Mouse (Mus musculus): ENCODE results near the gene Coq5.
"Not testable (repeated sequence)": the region's sequence is repeated elsewhere in the genome, so short reads cannot be mapped to it uniquely, and the experiment has no call there.

The Coq5 gene

GRCm38 (mm10) chr5:115302190-115302589 lies 22.7 kb downstream of the Coq5 start:
- DNase-seq (ENCODE audit: low read depth, low spot score), result not testable (repeated sequence)

GRCm38 (mm10) chr5:115312354-115312753 lies 32.9 kb downstream of the Coq5 start:
- DNase-seq (ENCODE audit: low read depth, low spot score), result no peak

DNA sequence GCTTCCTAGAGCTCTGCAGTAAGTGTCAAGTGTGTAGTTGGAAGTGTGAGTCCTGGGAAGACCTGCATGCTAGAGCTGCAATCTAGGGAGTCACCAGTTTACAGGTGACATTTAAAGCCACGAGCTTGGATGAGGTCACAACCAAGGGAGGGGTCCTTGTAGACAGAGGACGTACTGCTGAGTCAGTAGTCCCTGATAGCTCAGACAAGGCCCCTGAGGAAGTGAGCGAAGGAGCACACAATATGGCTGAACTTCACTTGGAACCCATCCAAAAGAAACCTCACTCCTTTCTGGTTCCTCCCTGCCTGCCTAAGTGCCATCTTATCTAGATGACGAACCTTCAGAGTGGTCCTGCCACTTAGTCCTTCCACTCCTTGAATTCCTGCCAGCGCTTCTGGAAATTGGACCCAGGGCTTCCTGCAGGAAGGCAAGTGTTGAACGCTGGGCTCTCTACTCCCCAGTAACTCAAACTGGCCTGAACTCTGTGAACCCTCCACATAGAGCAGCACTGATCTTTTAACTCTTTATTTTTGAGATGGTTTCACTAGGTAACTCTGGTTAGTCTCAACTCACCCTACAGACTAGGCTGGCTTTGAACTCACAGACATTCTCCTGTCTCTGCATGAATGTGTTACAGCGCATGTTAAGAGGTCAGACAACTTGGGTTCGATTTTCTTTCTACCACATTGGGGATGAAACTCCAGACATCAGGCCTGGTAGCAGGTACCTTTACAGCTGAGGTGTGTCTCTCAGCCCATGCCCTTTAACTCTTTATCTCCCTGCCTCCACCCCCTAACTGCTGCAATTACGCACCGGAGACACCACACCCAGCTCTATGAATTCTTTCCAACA lies 33.6 kb downstream of the Coq5 start:
- no peak for DNase-seq (ENCODE audit: low read depth, low spot score)

GRCm38 (mm10) chr5:115313668-115313943 lies 34.1 kb downstream of the Coq5 start:
- DNase-seq (ENCODE audit: low read depth, low spot score), result no peak

- DNase-seq (ENCODE audit: low read depth, low spot score), result no peak
Measured at GRCm38 (mm10) chr5:115316968-115317644, 37.6 kb downstream of the Coq5 start.

DNA sequence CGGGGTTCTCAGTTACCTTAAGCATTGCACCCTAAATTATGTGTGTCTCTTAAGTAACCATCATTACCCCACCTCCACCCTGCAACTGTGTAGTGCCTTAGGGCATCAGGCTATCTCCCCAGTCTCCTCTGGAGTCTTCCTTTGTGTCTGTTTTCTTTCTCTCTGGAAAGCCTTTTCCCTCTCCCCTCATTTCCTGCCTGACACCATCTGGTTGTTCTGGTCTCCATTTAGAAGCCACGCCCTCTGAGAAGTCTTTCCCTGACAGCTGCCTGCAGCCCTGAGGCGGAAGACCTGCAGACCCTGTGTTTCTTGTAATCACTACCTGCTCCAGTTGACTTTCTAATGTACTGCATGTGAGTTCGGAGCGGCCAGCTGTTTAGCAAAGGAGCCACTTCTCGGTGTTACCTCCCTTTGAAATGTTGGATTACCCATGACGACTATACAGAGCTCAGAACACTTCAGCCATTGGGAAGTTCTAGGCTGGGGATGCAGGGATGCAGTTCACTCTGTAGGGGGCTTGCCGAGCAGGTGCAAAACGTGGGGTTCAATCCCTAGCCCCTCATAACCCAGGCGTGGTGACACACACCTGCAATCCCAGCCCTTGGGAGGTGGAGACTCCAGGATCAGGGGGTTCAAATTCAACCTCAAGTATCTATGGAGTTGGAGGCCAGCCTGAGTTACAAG lies 38.3 kb downstream of the Coq5 start:
- no peak for DNase-seq (ENCODE audit: low read depth, low spot score)

DNA sequence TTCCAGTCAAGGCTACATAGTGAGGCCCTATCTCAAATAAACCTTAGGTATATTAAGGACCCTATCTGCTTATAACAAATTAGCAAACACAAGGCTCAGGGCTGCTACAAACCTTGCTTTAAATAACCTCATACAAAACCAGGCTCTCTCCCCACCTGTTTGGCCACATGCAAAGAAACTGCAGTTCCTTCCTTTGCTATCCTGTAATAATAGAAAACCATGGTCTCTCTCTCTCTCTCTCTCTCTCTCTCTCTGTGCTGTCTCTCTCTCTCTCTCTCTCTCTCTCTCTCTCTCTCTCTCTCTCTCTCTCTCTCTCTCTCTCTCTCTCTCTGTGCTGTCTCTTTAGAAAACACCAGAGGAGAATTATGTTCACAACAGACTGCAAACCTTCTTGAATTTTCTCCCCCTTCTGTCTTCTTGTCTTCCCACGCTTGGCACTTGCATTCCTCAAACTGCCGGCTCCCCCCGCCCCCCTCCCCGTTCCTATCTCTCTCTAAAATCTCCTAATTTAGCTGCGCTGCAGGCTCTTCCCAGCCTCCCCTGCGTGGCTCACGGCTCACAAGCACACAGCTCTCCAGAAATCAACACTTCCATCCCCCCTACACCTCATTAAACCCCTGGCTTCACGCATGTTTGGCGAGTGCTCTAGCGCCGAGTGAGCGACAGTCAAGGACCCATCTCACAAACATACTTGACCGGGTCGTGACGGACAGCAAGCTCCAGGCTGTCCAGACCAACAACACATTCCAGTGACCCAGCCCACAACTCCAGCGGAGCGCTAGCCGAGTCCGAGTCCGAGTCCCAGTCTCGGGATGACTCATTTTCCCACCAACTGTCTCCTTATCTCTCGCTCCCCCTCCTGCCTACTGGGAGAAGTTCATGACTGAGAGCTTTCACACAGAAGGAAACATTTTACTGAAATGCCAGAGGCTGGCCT lies 39.8 kb downstream of the Coq5 start:
- no peak for DNase-seq (ENCODE audit: low read depth, low spot score)

GRCm38 (mm10) chr5:115326256-115326831 lies 46.9 kb downstream of the Coq5 start:
- DNase-seq (ENCODE audit: low read depth, low spot score), result no peak

DNA sequence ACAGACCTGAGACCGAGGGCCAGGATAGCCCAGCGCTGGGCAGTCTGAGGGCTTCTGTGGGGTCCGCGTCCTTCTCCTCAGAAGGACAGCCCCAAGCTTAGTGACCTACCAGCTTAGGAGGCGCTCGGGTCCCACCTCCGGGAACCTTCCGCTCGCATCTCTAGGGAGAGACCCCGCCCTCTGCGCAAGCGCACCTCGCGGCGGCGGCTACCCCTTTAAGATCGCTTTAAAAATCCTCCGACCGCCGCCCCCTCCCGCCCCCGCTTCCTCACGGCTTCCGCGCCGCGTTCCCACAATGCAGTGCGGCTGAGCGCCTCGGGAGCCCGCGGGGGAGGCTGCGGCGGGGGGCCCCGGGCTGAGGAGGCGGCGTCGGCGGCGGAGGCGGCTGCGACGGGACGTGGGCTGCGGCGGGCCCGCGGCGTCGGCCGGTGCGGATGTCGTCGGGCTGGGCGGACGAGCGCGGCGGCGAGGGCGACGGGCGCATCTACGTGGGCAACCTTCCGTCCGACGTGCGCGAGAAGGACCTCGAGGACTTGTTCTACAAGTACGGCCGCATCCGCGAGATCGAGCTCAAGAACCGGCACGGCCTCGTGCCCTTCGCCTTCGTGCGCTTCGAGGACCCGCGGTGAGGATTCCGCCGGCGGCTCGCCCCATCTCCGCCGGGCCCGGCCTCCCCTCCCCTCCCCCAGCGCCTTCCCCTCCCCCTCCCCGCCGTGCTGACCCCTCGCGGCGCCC lies 47.6 kb downstream of the Coq5 start, which contains the start of gene Srsf9:
TSS of gene Srsf9 (plus strand) at position 303 of the 735 bp plus-strand sequence.
- peak; percentile 96 for DNase-seq (ENCODE audit: low read depth, low spot score)

- peak; percentile 57 for DNase-seq (ENCODE audit: low read depth, low spot score)
Measured at GRCm38 (mm10) chr5:115327610-115328548, 48.4 kb downstream of the Coq5 start.

DNA sequence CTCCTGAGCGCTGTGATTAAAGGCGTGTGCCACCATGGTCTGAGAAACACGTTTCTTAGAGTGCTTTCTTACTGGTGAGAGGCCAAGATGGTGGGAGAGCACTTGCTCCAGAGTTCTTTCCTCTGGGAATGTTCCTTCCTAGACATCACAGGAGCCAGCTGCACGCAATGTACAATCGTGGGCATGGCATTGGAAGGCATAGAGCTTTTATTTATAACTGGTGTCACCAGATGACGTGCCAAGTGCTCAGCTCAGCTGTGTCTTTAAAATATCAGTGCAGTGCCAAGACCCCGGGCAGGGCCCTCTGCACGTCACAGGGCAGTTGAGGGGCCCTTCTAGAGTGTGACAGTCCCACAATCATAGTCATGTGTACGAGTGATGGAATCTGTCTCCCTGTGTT lies 51.5 kb downstream of the Coq5 start:
- DNase-seq (ENCODE audit: low read depth, low spot score), result no peak

DNA sequence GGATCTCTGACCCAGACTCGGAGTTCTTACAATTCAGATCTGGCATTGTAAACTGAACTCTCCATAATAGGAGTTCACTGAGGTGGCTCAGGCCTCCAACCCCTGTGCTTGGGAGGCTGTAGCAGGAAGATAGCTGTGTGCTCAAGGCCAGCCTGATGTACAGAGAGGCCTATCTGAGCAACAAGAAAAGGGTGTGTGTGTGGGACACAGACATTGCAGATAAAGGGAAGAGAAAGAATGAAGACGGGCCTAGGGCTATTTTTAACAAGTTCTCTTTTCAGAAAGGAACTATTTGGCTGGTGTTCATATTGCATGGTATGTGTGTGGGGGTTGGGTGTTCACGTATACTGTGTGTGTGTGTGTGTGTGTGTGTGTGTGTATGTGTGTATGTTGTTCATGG lies 54.2 kb downstream of the Coq5 start:
- peak; percentile 53 for DNase-seq (ENCODE audit: low read depth, low spot score)

DNA sequence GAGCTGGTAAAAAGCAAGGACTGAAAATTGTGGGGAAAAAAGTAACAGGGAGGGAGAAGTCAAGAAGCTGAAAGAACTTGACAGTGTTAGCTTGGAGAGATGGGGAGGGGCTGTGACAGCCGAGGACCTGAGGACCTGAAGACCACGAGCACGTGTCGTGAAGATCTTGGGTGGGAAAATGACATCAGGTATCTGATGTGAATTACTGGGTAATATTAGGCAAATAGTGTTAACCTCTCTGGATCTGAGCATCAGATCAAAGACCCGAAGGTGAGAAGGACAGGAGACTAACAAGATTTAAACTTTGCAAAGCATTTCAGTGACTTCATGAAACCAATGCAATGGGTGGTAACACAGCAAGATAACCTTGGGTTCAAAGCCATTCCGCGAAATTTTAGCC lies 60.5 kb downstream of the Coq5 start:
- DNase-seq (ENCODE audit: low read depth, low spot score), result no peak

DNA sequence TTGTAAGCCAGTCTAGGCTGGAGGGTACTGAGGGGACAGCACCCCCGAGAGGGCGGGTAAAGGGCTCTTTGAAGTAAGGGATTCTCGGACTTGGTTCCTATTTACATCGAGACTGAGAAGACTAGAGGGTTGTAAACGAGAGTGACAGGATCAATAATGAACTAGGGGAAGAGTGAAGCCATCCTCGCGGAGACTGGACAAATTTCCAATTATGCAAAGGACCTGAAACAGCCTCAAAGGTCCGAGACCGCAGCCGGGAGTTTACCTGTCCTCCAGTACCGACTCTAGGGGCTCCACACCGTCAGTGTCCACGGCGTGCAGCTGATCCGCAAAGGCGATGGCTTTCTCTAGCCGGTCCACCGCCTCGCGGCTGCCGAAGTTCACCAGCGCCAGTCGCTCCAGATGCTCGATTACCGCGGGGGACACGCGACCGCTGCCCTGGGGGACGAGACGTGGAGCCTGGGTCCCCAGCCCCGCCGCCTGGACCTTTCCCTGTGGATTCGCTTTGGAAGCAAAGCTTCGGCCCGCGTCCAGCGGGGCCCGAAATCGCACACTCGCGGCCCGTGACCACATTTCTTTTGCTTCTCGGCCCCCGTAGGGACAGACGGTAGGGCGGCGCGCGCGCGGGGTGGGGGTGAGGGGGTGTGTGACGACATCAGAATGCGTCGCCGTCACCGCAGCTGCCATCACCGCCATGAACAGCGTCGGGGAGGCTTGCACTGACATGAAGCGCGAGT lies 61.3 kb downstream of the Coq5 start, which contains the start of the genes Gatc and Triap1:
TSS of gene Gatc (minus strand) at position 602 of the 737 bp plus-strand sequence.
TSS of gene Triap1 (plus strand) at position 649 of the 737 bp plus-strand sequence.
- DNase-seq (ENCODE audit: low read depth, low spot score), result peak; percentile 94

- DNase-seq (ENCODE audit: low read depth, low spot score), result no peak
Measured at GRCm38 (mm10) chr5:115341314-115342165, 62.1 kb downstream of the Coq5 start.
